Mouse (Mus musculus) bone marrow, adult 2 months (tissue): Measurements from ENCODE around the gene Pdk3.

ENCODE experiments used
- CTCF ChIP-seq: fragments of 200-500 bp; IDR thresholded peaks from 2 replicates; pipeline ENCODE4 v1.5.1; 2011; ENCODE audit warnings: low read length, control low read depth; ENCODE audit not compliant: control insufficient read depth, insufficient read depth
- POLR2A ChIP-seq: fragments of 200-500 bp; IDR thresholded peaks from 2 replicates; pipeline ENCODE4 v1.6.1; 2011; ENCODE audit warnings: low read depth, mild to moderate bottlenecking, control low read depth, low read length, borderline replicate concordance; ENCODE audit not compliant: control insufficient read depth

DNA sequence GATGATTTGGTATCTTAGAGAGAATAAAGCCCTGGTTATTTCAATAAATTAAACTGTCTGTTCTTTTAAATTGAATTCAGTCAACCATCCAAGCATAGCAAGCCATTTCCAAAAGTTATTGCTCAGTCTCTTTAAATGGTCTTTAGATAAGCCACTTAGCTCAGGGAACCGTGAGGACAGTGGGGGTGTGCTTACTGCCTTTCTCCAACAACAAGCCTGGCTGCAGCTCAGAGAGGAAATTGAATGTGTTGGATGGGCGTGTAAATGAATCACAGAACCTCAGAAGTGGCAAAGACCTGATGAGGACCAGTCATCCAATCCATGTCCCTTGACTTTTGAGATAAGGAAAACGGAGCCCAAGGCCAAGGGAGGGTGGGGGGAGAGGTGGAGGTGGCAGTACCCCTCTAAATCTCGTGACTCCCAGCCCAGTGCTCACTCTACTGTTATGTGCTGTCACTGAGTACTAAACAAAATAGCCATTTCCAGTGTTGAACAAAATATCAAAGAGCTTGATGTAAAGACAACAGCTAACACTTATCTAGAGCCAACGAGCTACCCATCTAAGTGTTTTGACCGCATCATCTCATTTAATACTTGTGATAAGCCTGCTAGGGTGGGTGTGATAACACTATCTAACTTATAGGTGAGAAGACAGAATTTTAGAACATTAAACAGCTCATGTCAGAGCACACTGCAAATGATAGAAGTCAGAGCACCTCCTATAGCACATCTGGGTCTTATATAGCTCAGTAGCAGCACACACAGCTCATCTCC, 98.8 kb downstream of the Pdk3 start:
- TF ChIP-seq CTCF (no peak), POLR2A (no peak)
